Mouse (Mus musculus) testis, adult 2 months (tissue): ENCODE data around the gene Smarce1.

Source experiments
- CTCF ChIP-seq: fragments of 200-500 bp; IDR thresholded peaks from 2 replicates; pipeline ENCODE4 v1.5.1; 2012; ENCODE audit warnings: low read depth, mild to moderate bottlenecking, inconsistent platforms, low read length, moderate library complexity; ENCODE audit not compliant: control insufficient read depth, insufficient read depth, insufficient replicate concordance
- POLR2A ChIP-seq: fragments of 200-500 bp; IDR thresholded peaks from 2 replicates; pipeline ENCODE4 v1.6.1; 2012; ENCODE audit warnings: low read depth, mild to moderate bottlenecking, inconsistent platforms, low read length, moderate library complexity; ENCODE audit not compliant: control insufficient read depth

GRCm38 (mm10) chr11:99177925-99178198 lies 53.0 kb downstream of the Smarce1 start:
- TF ChIP-seq POLR2A (no peak), CTCF (no peak)
